Mouse (Mus musculus) liver, postnatal 0 days (tissue): ENCODE measurements at regions not wholly inside any gene's neighbourhood (a gene's known extent, or its start where the extent isn't known, plus 50 kb on each side); places are given as distances from the start of the nearest gene placed in this dataset.

Experiments
- ATAC-seq: fragments of 200-750 bp; cut with Nextera tagmentation; 2 replicates; pipeline ENCODE4 v1.8.0; 2017; ENCODE audit warnings: mild to moderate bottlenecking, moderate library complexity
- DNase-seq: peaks from one replicate; pipeline ENCODE4 v3.0.0-alpha.2; 2016
- H3K27ac ChIP-seq: fragments of 300-500 bp; sonication (generic); 2 replicates; pipeline ENCODE4 v1.5.1; 2014; ENCODE audit warnings: antibody characterized with exemption, moderate library complexity, mild to moderate bottlenecking, low read depth
- H3K27me3 ChIP-seq: fragments of 300-500 bp; sonication (generic); 2 replicates; pipeline ENCODE4 v1.6.1; 2014; ENCODE audit warnings: low read length, control low read depth, mixed read lengths; ENCODE audit not compliant: insufficient read depth
- H3K36me3 ChIP-seq: fragments of 300-500 bp; sonication (generic); replicated peaks from 2 replicates; pipeline ENCODE4 v1.6.1; 2014; ENCODE audit warnings: mild to moderate bottlenecking, control low read depth, low read length, moderate library complexity, mixed read lengths; ENCODE audit not compliant: insufficient read depth
- H3K4me1 ChIP-seq: fragments of 300-500 bp; sonication (generic); 2 replicates; pipeline ENCODE4 v1.6.1; 2014; ENCODE audit warnings: antibody characterized with exemption, mild to moderate bottlenecking, control low read depth; ENCODE audit not compliant: insufficient read depth
- H3K4me2 ChIP-seq: fragments of 300-500 bp; sonication (generic); 2 replicates; pipeline ENCODE4 v1.6.1; 2014; ENCODE audit warnings: low read depth, mild to moderate bottlenecking, low read length, moderate library complexity, mixed read lengths
- H3K4me3 ChIP-seq: fragments of 300-500 bp; sonication (generic); 2 replicates; pipeline ENCODE4 v1.5.1; 2014; ENCODE audit warnings: low read depth, low read length
- H3K9ac ChIP-seq: fragments of 300-500 bp; sonication (generic); replicated peaks from 2 replicates; pipeline ENCODE4 v1.6.1; 2014; ENCODE audit warnings: mild to moderate bottlenecking, moderate library complexity
- H3K9me3 ChIP-seq: fragments of 300-500 bp; sonication (generic); 2 replicates; pipeline ENCODE4 v1.6.1; 2016; ENCODE audit warnings: mild to moderate bottlenecking, control low read depth, low read length, mixed read lengths
- CTCF ChIP-seq: sonication (generic); IDR thresholded peaks from 2 replicates; pipeline ENCODE4 v1.5.1; 2016; ENCODE audit warnings: antibody characterized with exemption, low read depth
- EP300 ChIP-seq: IDR thresholded peaks from 2 replicates; pipeline ENCODE4 v1.6.1; 2016; ENCODE audit warnings: antibody characterized with exemption, low read depth, mild to moderate bottlenecking
- WGBS: fragments of 180-500 bp; shearing (Covaris S2); extraction: QIAGEN DNeasy Blood & Tissue Kit; methylation state at CpG from one replicate; pipeline ENCODE4 v1.1.7; 2014; ENCODE audit not compliant: insufficient replicate concordance; 5-methylcytosine and 5-hydroxymethylcytosine counted together

DNA sequence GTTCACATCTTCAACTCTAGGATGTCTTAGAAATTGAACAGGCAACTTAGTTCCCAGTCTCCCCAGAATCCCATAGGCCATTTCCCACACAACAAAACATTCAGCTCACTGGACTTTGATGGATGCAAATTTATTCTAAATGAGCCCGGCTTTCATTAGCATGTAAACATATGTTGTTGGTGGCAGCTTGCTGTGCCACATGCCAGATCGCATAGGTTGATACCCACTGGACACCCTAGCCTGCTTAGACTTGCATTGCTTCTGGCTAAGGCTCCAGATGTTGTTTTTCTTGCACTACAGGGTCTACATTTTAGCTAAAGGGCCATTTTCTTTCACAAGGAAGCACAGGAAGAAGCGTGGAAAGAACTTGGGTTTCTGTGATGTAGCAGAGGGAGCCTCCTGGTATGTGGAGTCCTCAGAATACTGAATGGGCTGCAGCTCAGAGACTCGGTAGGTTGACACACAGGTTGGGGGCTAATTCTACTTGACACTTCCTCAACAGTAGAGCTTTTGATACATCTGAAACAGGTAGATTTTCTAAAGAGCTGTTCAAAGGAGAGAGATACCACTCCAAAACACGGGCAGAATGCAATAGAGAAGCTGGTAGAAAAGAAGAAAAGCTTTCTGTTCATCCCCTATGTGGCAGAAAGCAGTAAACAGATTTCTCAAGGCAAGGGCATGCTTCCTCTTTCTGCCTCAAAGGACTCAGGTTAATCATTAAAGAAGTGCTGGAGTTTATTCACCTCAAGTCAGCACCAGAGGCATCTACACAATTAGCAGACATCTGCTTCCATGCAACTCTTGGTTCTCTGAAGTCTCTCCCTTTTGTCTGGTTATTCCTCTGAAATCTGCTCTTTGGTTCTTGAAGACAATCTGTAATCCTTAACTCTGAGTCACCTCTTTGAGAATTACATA is 153.9 kb upstream of the Pfkp start:
- H3K27me3 ChIP-seq = no peaks in the 10 kb centered on the region
- H3K36me3 ChIP-seq = no peaks in the 10 kb centered on the region
- H3K27ac ChIP-seq = no peak overlapping the region
- no peak overlapping the region for H3K4me2 ChIP-seq
- no peak for TF ChIP-seq EP300
- no peak for TF ChIP-seq CTCF
- DNase-seq = no peak
- WGBS = 59% methylated on average over 5 of the region's 5 CpGs
- no peak overlapping the region for H3K4me3 ChIP-seq
- no peaks in the 10 kb centered on the region for H3K9me3 ChIP-seq
- H3K9ac ChIP-seq = no peak overlapping the region
- ATAC-seq = peak; percentile 56
- H3K4me1 ChIP-seq = no peaks in the 10 kb centered on the region

DNA sequence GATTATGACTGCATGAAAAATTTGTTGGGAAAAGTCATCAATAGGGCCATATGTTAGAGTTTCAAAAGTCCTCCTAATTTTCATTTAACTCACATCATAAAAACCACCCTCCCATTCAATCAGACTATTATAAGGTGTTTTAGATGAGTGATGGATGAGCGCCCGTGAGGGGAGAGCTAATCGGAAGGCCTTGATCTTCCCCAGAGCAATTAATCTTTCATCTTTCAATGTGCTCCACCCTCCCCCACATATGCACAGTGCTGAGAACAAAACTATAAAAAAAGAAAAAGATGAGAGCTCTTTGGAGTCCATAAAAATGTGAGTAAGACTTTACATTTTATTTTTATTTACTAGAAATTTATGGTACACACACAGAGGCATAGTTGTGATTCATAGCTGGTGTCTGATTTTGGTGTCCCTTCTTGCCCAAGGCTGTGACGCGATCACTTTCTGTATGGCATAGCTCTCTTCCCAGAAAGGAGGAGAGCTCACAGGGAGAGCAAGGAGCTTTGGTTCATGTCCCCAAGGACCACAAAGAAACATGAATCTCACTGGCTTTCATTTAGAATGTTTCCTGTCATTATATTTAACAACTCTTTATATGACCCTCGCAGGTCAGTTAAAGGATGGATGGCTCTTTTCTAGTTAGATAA is 119.5 kb upstream of the Pfkp start:
- 79% methylated on average over 6 of the region's 6 CpGs for WGBS
- H3K27me3 ChIP-seq = no peaks in the 10 kb centered on the region
- no peak for ATAC-seq
- H3K9me3 ChIP-seq = no peaks in the 10 kb centered on the region
- no peak overlapping the region for H3K9ac ChIP-seq
- no peak overlapping the region for H3K27ac ChIP-seq
- no peak overlapping the region for H3K4me2 ChIP-seq
- H3K4me3 ChIP-seq = no peak overlapping the region
- no peaks in the 10 kb centered on the region for H3K36me3 ChIP-seq
- TF ChIP-seq EP300 (no peak), CTCF (no peak)
- no peaks in the 10 kb centered on the region for H3K4me1 ChIP-seq
- no peak for DNase-seq

DNA sequence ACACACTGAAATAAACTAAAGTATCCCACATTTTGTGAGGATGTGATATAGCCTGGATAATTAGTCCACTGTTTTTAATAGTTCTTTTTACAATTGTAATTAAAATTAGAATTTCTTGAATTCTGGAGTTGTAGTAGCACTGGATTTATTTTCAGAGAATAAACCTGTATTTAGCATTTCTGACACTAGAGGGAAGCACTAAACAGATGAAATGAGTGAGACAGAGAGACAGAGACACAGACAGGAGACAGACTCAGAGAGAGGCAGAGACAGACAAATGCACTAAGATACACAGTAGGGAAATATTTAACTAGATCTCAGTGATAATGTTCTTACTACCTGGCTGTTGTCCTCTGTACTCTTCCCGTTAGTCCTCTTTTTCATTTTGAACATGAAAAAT is 108.6 kb upstream of the Pfkp start:
- ATAC-seq (no peak), DNase-seq (no peak)
- H3K27me3 ChIP-seq = no peaks in the 10 kb centered on the region
- no peak overlapping the region for H3K4me3 ChIP-seq
- no peaks in the 10 kb centered on the region for H3K36me3 ChIP-seq
- H3K4me2 ChIP-seq = no peak overlapping the region
- no peak overlapping the region for H3K27ac ChIP-seq
- no peak overlapping the region for H3K9ac ChIP-seq
- TF ChIP-seq CTCF = peak; percentile 53
- TF ChIP-seq EP300 = no peak
- H3K9me3 ChIP-seq = no peaks in the 10 kb centered on the region
- 62% methylated on average over 1 of the region's 1 CpGs for WGBS
- no peaks in the 10 kb centered on the region for H3K4me1 ChIP-seq

DNA sequence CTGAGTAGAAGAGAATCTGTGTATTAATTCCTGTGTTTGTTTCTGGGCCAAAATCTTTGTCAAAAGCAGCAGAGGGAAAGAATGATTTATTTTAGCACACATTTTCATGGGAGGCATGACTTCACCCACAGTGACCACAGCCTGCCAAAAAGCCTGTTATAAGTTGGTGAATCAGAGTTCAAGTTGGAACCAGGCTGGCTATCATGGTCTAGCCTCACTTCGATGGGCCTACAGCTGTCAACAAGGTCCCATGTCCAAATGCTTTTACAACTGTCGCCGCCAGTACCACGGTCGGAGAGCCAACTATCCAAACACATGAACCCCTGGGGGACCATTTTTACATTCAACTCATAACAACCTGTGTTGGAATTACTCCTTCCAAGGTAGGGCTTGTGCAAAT is 103.0 kb upstream of the Pfkp start:
- no peak for TF ChIP-seq CTCF
- no peak for TF ChIP-seq EP300
- 86% methylated on average over 5 of the region's 5 CpGs for WGBS
- DNase-seq = no peak
- H3K4me3 ChIP-seq = no peak overlapping the region
- H3K9ac ChIP-seq = no peak overlapping the region
- ATAC-seq = no peak
- H3K27me3 ChIP-seq = no peaks in the 10 kb centered on the region
- H3K27ac ChIP-seq = no peak overlapping the region
- H3K9me3 ChIP-seq = no peaks in the 10 kb centered on the region
- H3K4me1 ChIP-seq = no peaks in the 10 kb centered on the region
- no peak overlapping the region for H3K4me2 ChIP-seq
- no peaks in the 10 kb centered on the region for H3K36me3 ChIP-seq

DNA sequence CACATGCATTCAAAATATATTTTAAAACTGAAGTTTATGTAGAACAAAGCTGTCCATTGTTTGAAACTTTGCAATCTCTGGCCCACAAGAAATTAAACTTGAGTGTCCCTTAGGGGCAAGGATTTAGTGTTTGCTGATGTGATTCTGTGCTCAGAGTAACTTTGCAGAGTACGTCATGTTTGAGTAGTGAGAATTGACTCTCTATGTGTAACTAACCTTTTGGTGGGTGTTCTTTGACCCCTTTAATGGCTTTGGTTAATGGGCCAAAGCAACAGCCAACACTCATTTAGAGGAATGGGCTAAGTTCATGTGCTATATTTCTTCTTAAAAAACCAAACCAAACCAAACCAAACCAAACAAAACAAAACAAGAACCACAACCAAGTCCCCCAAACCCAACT is 102.6 kb upstream of the Pfkp start:
- no peak overlapping the region for H3K4me2 ChIP-seq
- H3K36me3 ChIP-seq = no peaks in the 10 kb centered on the region
- H3K4me3 ChIP-seq = no peak overlapping the region
- H3K27ac ChIP-seq = no peak overlapping the region
- no peak for TF ChIP-seq CTCF
- no peak for TF ChIP-seq EP300
- WGBS = 60% methylated on average over 1 of the region's 1 CpGs
- no peaks in the 10 kb centered on the region for H3K27me3 ChIP-seq
- DNase-seq (no peak), ATAC-seq (no peak)
- no peaks in the 10 kb centered on the region for H3K4me1 ChIP-seq
- H3K9ac ChIP-seq = no peak overlapping the region
- no peaks in the 10 kb centered on the region for H3K9me3 ChIP-seq

DNA sequence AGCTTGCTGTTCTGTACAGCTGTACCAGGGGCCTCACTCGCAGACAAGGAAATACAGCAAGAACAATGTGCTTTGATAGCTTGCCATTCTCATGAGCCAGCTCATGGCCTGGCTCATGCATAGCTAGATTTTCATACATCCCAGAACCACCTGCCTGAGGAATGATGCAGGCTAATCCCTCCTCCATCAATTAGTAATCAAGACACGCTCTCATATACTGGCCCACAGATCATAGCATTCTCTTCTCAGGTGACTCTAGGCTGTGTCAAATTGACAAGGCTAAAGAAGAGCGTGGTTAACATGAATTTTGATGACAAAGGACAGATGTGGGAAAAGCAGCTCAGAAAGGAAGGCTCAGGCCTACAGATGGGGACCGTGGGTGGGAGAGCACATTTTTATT is 93.3 kb upstream of the Pfkp start:
- Histone ChIP-seq H3K4me3 (no peak overlapping the region), H3K27me3 (no peaks in the 10 kb centered on the region), H3K9me3 (no peaks in the 10 kb centered on the region), H3K4me2 (no peak overlapping the region), H3K27ac (no peak overlapping the region), H3K9ac (no peak overlapping the region), H3K36me3 (no peaks in the 10 kb centered on the region), H3K4me1 (no peaks in the 10 kb centered on the region)
- 71% methylated on average over 4 of the region's 4 CpGs for WGBS
- DNase-seq (no peak), ATAC-seq (no peak)
- TF ChIP-seq EP300 (no peak), CTCF (no peak)
